Mouse (Mus musculus) heart, adult 18-20 months (tissue): ENCODE results near the gene Slc1a6. TPM values are rescaled to one million over a fixed set of nuclear protein-coding genes. Genes with fewer than 3 reads are reported as not detected.
"Not testable (repeated sequence)": the region's sequence is repeated elsewhere in the genome, so short reads cannot be mapped to it uniquely, and the experiment has no call there.

ENCODE experiments used
- DNase-seq, 2 experiments: peaks; one replicate each; pipeline ENCODE4 v3.0.0; 2021 to 2022; ENCODE audit warnings: mixed read lengths in 1 of 2
- long read RNA-seq, 2 experiments: library from polyadenylated mRNA; stranded (forward); transcript quantifications; one replicate each; pipeline ENCODE4 v2.0.0; 2021
- total RNA-seq, 2 experiments: library from RNA; stranded (reverse); gene quantifications; 2 replicates each; pipeline ENCODE4 v1.2.3; 2021

The Slc1a6 gene
- total RNA-seq: not detected
- long read RNA-seq, experiment 1: 0 reads
- long read RNA-seq, experiment 2: 0 reads

GRCm38 (mm10) chr10:78779981-78780651 is at the start of gene Slc1a6:
Gene Slc1a6, plus strand, starts transcription at chr10:78780496.
- DNase-seq: peak; percentile 3 to 4

DNA sequence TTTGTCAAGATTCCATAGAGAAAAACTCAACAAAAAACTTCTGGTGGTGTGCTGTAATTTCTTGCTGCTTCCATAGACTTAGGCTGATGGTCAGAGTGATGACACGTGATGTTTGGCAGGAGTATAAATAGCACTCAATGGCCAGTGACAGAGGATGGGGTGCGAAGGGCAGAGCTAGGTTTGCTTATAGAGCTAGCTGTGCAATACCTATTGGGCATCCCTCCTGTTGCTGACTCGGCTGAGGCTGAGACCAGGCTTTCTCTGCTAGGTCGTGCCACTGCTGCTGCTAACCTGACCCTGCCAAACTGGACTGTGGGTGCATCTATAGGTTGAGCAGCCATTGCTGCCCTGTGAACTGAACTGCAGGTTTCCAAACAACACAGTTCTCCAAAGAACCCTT is 40.5 kb upstream of the Slc1a6 start:
- no peak for DNase-seq

- DNase-seq: no peak
Measured at GRCm38 (mm10) chr10:78743721-78744120, 36.6 kb upstream of the Slc1a6 start.

DNA sequence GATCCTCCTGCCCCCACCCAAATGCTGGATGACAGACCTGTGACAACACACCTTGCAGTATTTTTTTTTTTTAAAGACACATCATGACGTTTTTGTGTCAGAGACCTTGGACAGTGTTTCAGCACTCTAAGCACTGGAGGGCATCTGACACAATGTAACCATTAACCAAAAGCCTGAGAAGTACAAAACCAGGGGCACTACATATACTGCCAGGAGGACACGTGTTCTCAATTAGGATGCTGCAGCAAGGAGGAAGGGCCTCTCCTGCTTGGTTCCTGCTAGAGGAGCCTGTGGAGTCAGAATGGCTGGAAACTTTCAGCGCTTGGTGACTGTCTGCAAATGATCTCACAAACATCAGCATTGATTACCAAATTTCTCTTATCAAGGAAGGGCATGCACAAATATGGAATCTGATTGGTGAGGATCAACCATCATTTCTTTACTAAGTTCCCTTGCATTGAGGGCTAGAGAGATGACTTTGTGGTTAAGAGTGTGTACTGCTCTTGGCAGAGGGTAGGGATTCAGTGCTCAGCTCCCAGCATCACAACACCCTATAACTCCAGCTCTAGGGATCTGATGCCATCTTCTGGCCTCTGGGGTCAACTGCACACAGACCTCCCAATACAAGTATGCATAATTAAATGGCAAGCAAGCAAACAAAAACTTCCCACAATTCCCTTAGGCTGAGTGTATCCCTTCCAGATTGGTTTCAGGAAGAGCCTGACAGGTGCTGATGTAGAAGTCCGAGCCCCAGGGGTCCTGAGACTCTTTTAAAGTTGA is 34.7 kb upstream of the Slc1a6 start:
- no peak for DNase-seq

- peak; percentile 1 to 7 for DNase-seq
Measured at GRCm38 (mm10) chr10:78747035-78747721, 33.1 kb upstream of the Slc1a6 start.

GRCm38 (mm10) chr10:78748161-78748560 is 32.1 kb upstream of the Slc1a6 start:
- DNase-seq: no peak

GRCm38 (mm10) chr10:78748946-78749345 is 31.4 kb upstream of the Slc1a6 start:
- DNase-seq: no peak

GRCm38 (mm10) chr10:78752452-78753191 is 27.7 kb upstream of the Slc1a6 start, which contains the start of gene Ccdc105:
Gene Ccdc105, minus strand, starts transcription at chr10:78753065.
- DNase-seq: peak; percentile 3 to 9

DNA sequence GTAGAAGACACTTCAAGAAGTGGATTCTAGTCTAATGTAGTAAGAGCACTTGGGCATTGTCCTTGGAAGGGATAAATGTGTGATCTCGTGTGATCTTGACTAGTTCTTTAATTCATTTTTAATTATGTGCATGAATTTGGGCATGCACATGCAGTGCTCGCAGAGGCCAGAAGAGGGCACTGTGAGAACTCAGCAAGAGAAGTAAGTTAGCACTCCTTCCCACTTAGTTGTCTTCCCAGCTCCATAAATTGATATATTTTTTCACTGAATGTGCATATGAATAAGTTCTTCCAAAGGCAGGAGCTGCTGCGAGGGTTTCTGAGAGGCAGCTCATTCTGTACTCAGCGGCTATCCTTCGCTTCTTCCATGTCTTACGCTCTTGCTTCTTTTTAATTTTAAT is 24.3 kb upstream of the Slc1a6 start:
- DNase-seq: peak; percentile 28 to 83

DNA sequence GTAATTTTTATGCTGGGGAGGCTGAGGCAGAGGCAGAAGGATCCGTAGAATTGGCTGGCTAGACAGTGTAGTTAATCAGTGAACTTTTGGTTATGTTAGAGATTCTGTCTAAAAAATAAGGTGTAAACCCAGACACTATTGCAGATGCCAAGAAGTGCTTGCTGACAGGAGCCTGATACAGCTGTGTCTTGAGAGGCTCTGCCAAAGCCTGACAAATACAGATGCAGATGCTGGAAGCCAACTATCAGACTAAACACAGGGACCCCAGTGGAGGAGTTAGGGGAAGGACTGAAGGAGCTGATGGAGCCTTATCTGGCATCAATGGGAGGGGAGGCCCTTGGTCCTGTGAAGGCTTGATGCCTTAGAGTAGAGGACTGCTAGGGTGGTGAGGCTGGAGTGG is 14.7 kb upstream of the Slc1a6 start:
- DNase-seq: no peak

DNA sequence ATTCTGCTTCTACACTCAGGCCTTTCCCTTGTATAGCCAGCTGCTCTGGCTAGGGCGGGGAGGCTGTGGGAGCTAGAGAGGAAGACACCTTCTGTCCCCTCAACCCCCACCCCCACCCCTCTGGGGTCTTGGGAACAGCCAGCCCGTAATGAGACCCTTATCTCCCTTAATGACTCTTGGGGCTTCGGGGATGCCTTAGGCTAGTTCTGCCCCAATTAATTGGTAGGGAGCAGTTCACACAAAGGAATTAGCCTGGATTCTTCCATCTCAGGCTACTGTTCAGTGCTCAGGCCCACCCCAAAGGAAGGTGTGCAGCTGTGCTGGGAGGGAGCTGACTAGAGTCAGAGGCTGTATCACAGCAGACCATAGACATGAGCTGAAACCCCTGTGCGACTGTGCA is 4.5 kb upstream of the Slc1a6 start:
- no peak for DNase-seq

DNA sequence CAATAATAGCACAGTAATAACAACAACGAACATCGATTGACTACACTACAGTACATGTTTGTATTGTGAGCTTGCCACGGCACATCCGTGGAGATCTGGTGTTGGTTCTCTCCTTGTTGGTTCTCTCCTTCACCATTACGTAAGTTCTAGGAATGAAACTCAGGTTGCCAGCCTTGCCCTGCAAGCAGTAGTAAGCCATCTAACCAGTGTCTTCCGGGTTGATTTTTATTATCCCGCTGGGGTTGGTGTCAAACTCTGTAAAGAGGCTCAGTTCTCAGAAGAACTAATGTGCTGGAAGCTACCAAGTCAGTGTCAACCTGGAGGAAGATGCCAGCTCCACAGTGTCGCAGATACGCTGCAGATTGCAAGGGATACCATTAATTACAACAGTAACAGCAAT is 769 bp upstream of the Slc1a6 start:
- DNase-seq: no peak

GRCm38 (mm10) chr10:78787566-78788087 is 7.3 kb downstream of the Slc1a6 start:
- peak; percentile 60 to 76 for DNase-seq

- DNase-seq: no peak
Measured at GRCm38 (mm10) chr10:78790561-78790960, 10.3 kb downstream of the Slc1a6 start.

DNA sequence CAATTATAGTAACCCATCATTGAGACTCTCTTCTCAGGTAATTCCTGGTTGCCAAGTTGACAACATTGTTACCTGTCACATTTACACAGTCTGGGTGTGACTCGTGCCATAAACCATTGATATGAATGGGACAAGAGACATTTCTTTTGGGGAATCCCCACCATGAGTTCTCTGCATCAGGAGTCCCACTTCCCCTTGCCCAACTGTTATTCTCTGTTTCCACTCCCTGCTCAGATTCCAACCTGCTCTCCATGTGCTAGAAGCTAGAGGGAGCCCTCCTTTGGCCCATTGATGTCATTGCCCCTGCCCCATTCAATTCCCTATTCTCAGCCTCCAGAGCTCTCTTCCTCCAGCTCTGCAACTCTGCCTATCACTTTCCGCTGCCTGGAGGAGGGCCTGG is 21.2 kb downstream of the Slc1a6 start:
- no peak for DNase-seq

- DNase-seq: no peak
Measured at GRCm38 (mm10) chr10:78812358-78813060, 32.2 kb downstream of the Slc1a6 start.

DNA sequence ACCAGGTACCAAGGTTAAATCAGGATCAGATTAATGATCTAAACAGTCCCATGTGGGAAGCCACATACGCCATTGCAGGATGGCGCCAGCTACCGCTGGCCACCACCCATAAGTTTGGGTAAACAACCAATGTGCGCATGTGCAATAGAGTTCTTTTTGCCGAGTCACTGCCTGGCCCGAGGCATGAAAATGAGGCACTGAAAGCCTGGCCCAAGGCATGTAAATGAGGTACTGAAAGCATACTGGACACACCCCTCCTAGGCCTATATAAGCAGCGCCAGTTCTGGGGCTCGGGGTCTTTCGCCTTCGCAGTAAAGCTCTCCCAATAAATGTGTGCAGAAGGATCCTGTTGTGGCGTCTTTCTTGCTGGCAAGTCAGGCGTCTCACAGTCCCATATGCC is 60.2 kb downstream of the Slc1a6 start:
- not testable (repeated sequence) for DNase-seq

DNA sequence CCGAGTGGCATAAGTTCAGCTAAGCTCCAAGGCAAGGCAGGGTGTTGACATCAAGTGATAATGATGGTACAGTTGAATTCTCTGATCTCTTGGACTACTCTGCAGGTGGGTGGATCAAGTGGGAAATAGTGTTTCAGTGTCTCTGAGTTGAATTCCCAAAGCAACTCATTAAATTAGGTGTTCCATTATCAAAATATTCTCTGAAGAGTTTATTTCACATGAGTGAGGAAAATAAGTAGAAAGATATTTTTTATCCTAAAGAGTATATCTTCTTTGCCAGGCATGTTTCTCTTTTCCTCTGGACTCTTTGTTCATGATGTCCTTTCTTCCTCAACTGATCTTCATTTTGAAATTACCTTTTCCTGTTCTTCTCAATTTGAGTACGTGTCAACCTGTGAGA is 71.8 kb downstream of the Slc1a6 start, which contains the start of gene Olfr1356:
Gene Olfr1356, minus strand, starts transcription at position 101 of the 400 bp plus-strand sequence.
- DNase-seq: no peak
